Mouse (Mus musculus): ENCODE data around the gene Olfr483.

- no peak for TF ChIP-seq CTCF (IDR thresholded peaks at IDR 0.05; ENCODE audit: low read depth)
- no peak for TF ChIP-seq EP300 (optimal IDR thresholded peaks at IDR 0.05)
These were observed 20.8 kb downstream of the Olfr483 start for GRCm38 (mm10) chr7:108121416-108121815.
